Mouse (Mus musculus) kidney, embryonic 16.5 days (tissue): ENCODE measurements around the gene Tet3. TPM values are rescaled to one million over a fixed set of nuclear protein-coding genes. Genes with fewer than 3 reads are reported as not detected.

Experiments used
- ATAC-seq: fragments of 200-750 bp; cut with Nextera tagmentation; 2 replicates; pipeline ENCODE4 v1.8.0; 2017; ENCODE audit warnings: moderate TSS enrichment; ENCODE audit not compliant: low FRiP score, low TSS enrichment
- H3K27ac ChIP-seq: fragments of 300-500 bp; sonication (generic); 2 replicates; pipeline ENCODE4 v1.5.1; 2014; ENCODE audit warnings: low read length
- H3K27me3 ChIP-seq: fragments of 300-500 bp; sonication (generic); 2 replicates; pipeline ENCODE4 v1.6.1; 2014; ENCODE audit warnings: low read length, control low read depth, mixed read lengths; ENCODE audit not compliant: insufficient read depth
- H3K36me3 ChIP-seq: fragments of 300-500 bp; sonication (generic); 2 replicates; pipeline ENCODE4 v1.6.1; 2014; ENCODE audit warnings: low read length, control low read depth, mixed read lengths; ENCODE audit not compliant: insufficient read depth
- H3K4me1 ChIP-seq: fragments of 300-500 bp; sonication (generic); 2 replicates; pipeline ENCODE4 v1.6.1; 2014; ENCODE audit warnings: low read length, control low read depth, mixed read lengths; ENCODE audit not compliant: insufficient read depth
- H3K4me2 ChIP-seq: fragments of 300-500 bp; sonication (generic); replicated peaks from 2 replicates; pipeline ENCODE4 v1.6.1; 2014; ENCODE audit warnings: low read depth, low read length
- H3K4me3 ChIP-seq: fragments of 300-500 bp; sonication (generic); 2 replicates; pipeline ENCODE4 v1.5.1; 2014; ENCODE audit warnings: mild to moderate bottlenecking, low read length
- H3K9ac ChIP-seq: fragments of 300-500 bp; sonication (generic); replicated peaks from 2 replicates; pipeline ENCODE4 v1.6.1; 2014; ENCODE audit warnings: low read length
- H3K9me3 ChIP-seq: fragments of 300-500 bp; sonication (generic); 2 replicates; pipeline ENCODE4 v1.6.1; 2016; ENCODE audit warnings: low read length, control low read depth
- WGBS: fragments of 180-500 bp; shearing (Covaris S2); extraction: QIAGEN DNeasy Blood & Tissue Kit; methylation state at CpG from one replicate; pipeline ENCODE4 v1.1.7; 2014; 5-methylcytosine and 5-hydroxymethylcytosine counted together
- polyA plus RNA-seq: library from polyadenylated mRNA; unstranded; fragments of >200 nt; fragmentation: Nextera tagmentation; extraction: Ambion mirVana; gene quantifications from 2 replicates; pipeline ENCODE4 v1.2.1, GENCODE M21; 2015

The Tet3 gene
- polyA plus RNA-seq, 1 experiment from 2014 or later: 48.9 TPM

- Histone ChIP-seq H3K27me3 (no peaks in the 10 kb centered on the region), H3K27ac (no peak overlapping the region), H3K4me2 (no peak overlapping the region), H3K4me3 (no peak overlapping the region), H3K4me1 (peaks cover 50% of the 10 kb centered on the region), H3K9ac (no peak overlapping the region), H3K9me3 (no peaks in the 10 kb centered on the region), H3K36me3 (no peaks in the 10 kb centered on the region)
- no peak for ATAC-seq
- WGBS: 78% methylated on average over 9 of the region's 9 CpGs
Measured at GRCm38 (mm10) chr6:83411635-83412361, 47.1 kb downstream of the Tet3 start.

- no peaks in the 10 kb centered on the region for H3K9me3 ChIP-seq
- H3K4me2 ChIP-seq: no peak overlapping the region
- H3K27ac ChIP-seq: no peak overlapping the region
- H3K4me1 ChIP-seq: peaks cover 34% of the 10 kb centered on the region
- H3K36me3 ChIP-seq: peaks cover 4% of the 10 kb centered on the region; the same call in 1 of the 2 replicates
- no peak overlapping the region for H3K9ac ChIP-seq
- 66% methylated on average over 9 of the region's 9 CpGs for WGBS
- H3K4me3 ChIP-seq: no peak overlapping the region
- H3K27me3 ChIP-seq: no peaks in the 10 kb centered on the region
- ATAC-seq: no peak
Measured at GRCm38 (mm10) chr6:83410046-83410706, 48.7 kb downstream of the Tet3 start.

GRCm38 (mm10) chr6:83408510-83408909, 50.4 kb downstream of the Tet3 start:
- peaks cover 21% of the 10 kb centered on the region for H3K36me3 ChIP-seq
- 72% methylated on average over 9 of the region's 9 CpGs for WGBS
- no peaks in the 10 kb centered on the region for H3K9me3 ChIP-seq
- H3K4me3 ChIP-seq: no peak overlapping the region
- H3K27me3 ChIP-seq: no peaks in the 10 kb centered on the region
- H3K4me2 ChIP-seq: no peak overlapping the region
- no peak overlapping the region for H3K27ac ChIP-seq
- ATAC-seq: no peak
- H3K9ac ChIP-seq: no peak overlapping the region
- H3K4me1 ChIP-seq: peaks cover 28% of the 10 kb centered on the region

GRCm38 (mm10) chr6:83405511-83406064, 53.3 kb downstream of the Tet3 start:
- H3K36me3 ChIP-seq: peaks cover 46% of the 10 kb centered on the region
- peaks cover 6% of the 10 kb centered on the region; the same call in 1 of the 2 replicates for H3K4me1 ChIP-seq
- WGBS: 77% methylated on average over 7 of the region's 7 CpGs

GRCm38 (mm10) chr6:83404571-83404970, 54.3 kb downstream of the Tet3 start:
- no peaks in the 10 kb centered on the region for H3K27me3 ChIP-seq
- WGBS: 95% methylated on average over 13 of the region's 13 CpGs
- H3K27ac ChIP-seq: no peak overlapping the region
- no peak for ATAC-seq
- no peak overlapping the region for H3K4me3 ChIP-seq
- H3K4me1 ChIP-seq: peaks cover 7% of the 10 kb centered on the region
- peaks cover 47% of the 10 kb centered on the region for H3K36me3 ChIP-seq
- no peak overlapping the region for H3K4me2 ChIP-seq
- no peaks in the 10 kb centered on the region for H3K9me3 ChIP-seq
- H3K9ac ChIP-seq: no peak overlapping the region

More at GRCm38 (mm10) chr6:83405511-83406064, 53.3 kb downstream of the Tet3 start:
- Histone ChIP-seq H3K27me3 (no peaks in the 10 kb centered on the region), H3K9me3 (no peaks in the 10 kb centered on the region), H3K4me2 (no peak overlapping the region), H3K4me3 (no peak overlapping the region), H3K9ac (no peak overlapping the region), H3K27ac (no peak overlapping the region)
- no peak for ATAC-seq

GRCm38 (mm10) chr6:83403481-83403880, 55.4 kb downstream of the Tet3 start:
- no peak for ATAC-seq

GRCm38 (mm10) chr6:83399790-83400189, 59.1 kb downstream of the Tet3 start:
- H3K27ac ChIP-seq: no peak overlapping the region
- peaks cover 80% of the 10 kb centered on the region for H3K36me3 ChIP-seq
- H3K9ac ChIP-seq: no peak overlapping the region
- no peak overlapping the region for H3K4me3 ChIP-seq
- no peak overlapping the region for H3K4me2 ChIP-seq
- no peak for ATAC-seq
- H3K4me1 ChIP-seq: peaks cover 7% of the 10 kb centered on the region
- 86% methylated on average over 3 of the region's 3 CpGs for WGBS
- no peaks in the 10 kb centered on the region for H3K27me3 ChIP-seq
- H3K9me3 ChIP-seq: no peaks in the 10 kb centered on the region

More at GRCm38 (mm10) chr6:83403481-83403880, 55.4 kb downstream of the Tet3 start:
- H3K9me3 ChIP-seq: no peaks in the 10 kb centered on the region
- H3K4me1 ChIP-seq: peaks cover 8% of the 10 kb centered on the region
- no peak overlapping the region for H3K27ac ChIP-seq
- peaks cover 55% of the 10 kb centered on the region for H3K36me3 ChIP-seq
- no peak overlapping the region for H3K9ac ChIP-seq
- no peaks in the 10 kb centered on the region for H3K27me3 ChIP-seq
- 87% methylated on average over 8 of the region's 8 CpGs for WGBS
- H3K4me3 ChIP-seq: no peak overlapping the region
- H3K4me2 ChIP-seq: no peak overlapping the region

DNA sequence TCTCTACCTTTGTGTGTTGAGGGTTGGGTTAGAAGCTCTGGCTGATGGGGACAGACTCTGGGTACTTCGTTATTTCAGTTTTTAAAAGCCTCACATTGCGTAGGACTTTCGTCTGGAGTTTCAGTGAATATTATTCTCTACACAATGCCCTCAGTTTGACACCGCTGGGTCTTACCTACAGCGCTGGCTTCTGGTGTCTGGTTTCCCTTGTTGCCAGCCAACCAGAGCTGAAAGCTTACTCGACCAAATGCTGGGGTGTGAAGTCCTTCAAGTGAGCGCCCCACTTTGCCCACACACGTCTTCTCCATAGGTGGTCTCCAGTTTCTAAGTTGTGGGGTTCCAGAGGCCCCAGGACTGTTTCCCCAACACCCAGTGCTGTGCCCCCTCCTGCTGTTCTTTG, 61.2 kb downstream of the Tet3 start:
- no peak overlapping the region for H3K9ac ChIP-seq
- H3K27me3 ChIP-seq: no peaks in the 10 kb centered on the region
- peaks cover 73% of the 10 kb centered on the region for H3K36me3 ChIP-seq
- no peak overlapping the region for H3K27ac ChIP-seq
- ATAC-seq: no peak
- H3K9me3 ChIP-seq: no peaks in the 10 kb centered on the region
- WGBS: 42% methylated on average over 8 of the region's 8 CpGs
- no peak overlapping the region for H3K4me2 ChIP-seq
- peaks cover 7% of the 10 kb centered on the region for H3K4me1 ChIP-seq
- H3K4me3 ChIP-seq: no peak overlapping the region

DNA sequence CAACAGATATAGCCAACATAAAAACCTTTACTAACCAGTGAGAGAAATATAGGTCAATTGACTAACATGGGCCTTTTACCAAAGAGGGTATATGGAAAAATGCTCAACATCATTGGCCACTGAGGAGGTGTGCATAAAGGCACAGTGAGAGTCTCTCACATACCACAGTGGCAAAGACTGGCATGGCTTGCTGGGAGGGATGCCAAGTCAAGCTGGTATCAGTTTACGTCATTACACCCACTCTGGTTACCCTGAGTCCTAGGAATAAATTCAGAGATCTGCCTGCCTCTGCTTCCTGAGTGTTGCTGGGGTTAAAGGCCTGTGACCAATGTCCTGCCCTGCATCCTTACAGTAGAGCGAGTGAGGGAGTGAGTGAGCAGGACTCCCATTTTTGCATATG, 62.2 kb downstream of the Tet3 start:
- Histone ChIP-seq H3K9ac (no peak overlapping the region), H3K36me3 (peaks cover 68% of the 10 kb centered on the region), H3K4me3 (no peak overlapping the region), H3K4me2 (no peak overlapping the region), H3K27me3 (no peaks in the 10 kb centered on the region), H3K4me1 (peaks cover 7% of the 10 kb centered on the region), H3K9me3 (no peaks in the 10 kb centered on the region), H3K27ac (no peak overlapping the region)
- 100% methylated on average over 2 of the region's 2 CpGs for WGBS
- no peak for ATAC-seq
